Comparison of ENCODE assay signal across 1 mouse cellular context in genomic region chr7:83891433-83892332, GRCm38 (mm10).
A peak's percentile ranks its signal among the peaks of the same experiment; 100 is the strongest.
TF ChIP-seq lines count a peak whose summit lies in the region.

No protein-coding gene starts in this region.

TF ChIP-seq in myocyte, 11 proteins besides CTCF, POLR2A, EP300 and RAD21 (continued from another document):
- TF ChIP-seq REST (IDR thresholded peaks at IDR 0.05; ENCODE audit: insufficient read depth, insufficient read length) (no peak), MYOD1 (IDR thresholded peaks at IDR 0.05; ENCODE audit: control insufficient read depth in 1 of 3, insufficient read length in 2 of 3, low read depth in 2 of 3) (peak in 1 of 3 experiments; percentile 5)
